ENCODE assay signal across 12 mouse cellular contexts in genomic region chr1:42700815-42701214, GRCm38 (mm10). TPM values are rescaled to one million over a fixed set of nuclear protein-coding genes. Genes with fewer than 3 reads are reported as not detected.
DNase-seq lines count a peak whose midpoint lies in the region; ATAC-seq lines count a peak whose summit lies in the region.
"Had no signal": no experiment of that assay in that cellular context is flagged by ENCODE, and none has a peak within 500 bp of the region (broad histone marks: within the 10 kb centered on the region; RNA-seq: fewer than 3 reads in every experiment).

No protein-coding gene starts in this region.

- peak overlapping the region; percentile 94 for H3K4me3 ChIP-seq in forebrain, embryonic 14.5 days (ENCODE audit: low read depth, low read length)
- peak overlapping the region; percentile 99 for H3K4me3 ChIP-seq in midbrain, embryonic 10.5 days
- H3K4me3 ChIP-seq: limb, embryonic 12.5 days had no signal

- peak; percentile 15 for DNase-seq in retina, embryonic 14.5 days (ENCODE audit: low spot score)
- no peak for DNase-seq in retina, postnatal 1 day
- DNase-seq in forebrain, embryonic 14.5 days (ENCODE audit: low spot score) = peak; percentile 33
- DNase-seq in midbrain, embryonic 10.5 days (ENCODE audit: low spot score) = no peak
- no peak for DNase-seq in urinary bladder, adult 18-20 months (ENCODE audit: low spot score in 2 of 2)
- DNase-seq in ovary, postnatal 14 days (ENCODE audit: low spot score) = no peak
- DNase-seq in testis, postnatal 10 days (ENCODE audit: low spot score) = no peak
- DNase-seq: adrenal gland, postnatal 36 days; cerebellum, adult 11-12 months; liver, postnatal 0 days had no signal

- H3K4me2 ChIP-seq in forebrain, embryonic 14.5 days (ENCODE audit: low read length) = peak overlapping the region; percentile 97
- H3K4me2 ChIP-seq: limb, embryonic 12.5 days had no signal

- H3K36me3 ChIP-seq in forebrain, embryonic 14.5 days (ENCODE audit: control insufficient read depth, insufficient read depth, low read length) = peaks cover 36% of the 10 kb centered on the region
- H3K36me3 ChIP-seq in midbrain, embryonic 10.5 days = peaks cover 60% of the 10 kb centered on the region
- H3K36me3 ChIP-seq: limb, embryonic 12.5 days had no signal

- H3K9ac ChIP-seq in forebrain, embryonic 14.5 days (ENCODE audit: low read length) = peak overlapping the region; percentile 100
- H3K9ac ChIP-seq: limb, embryonic 12.5 days; liver, postnatal 0 days had no signal

- H3K27me3 ChIP-seq in forebrain, embryonic 14.5 days (replicated peaks; ENCODE audit: control insufficient read depth, insufficient read depth, low read length) = no peaks in the 10 kb centered on the region
- peaks cover 59% of the 10 kb centered on the region for H3K27me3 ChIP-seq in midbrain, embryonic 10.5 days (ENCODE audit: low read depth, poor library complexity, severe bottlenecking)

- H3K27ac ChIP-seq in forebrain, embryonic 14.5 days (ENCODE audit: low read depth, low read length) = peak overlapping the region; percentile 58; the same call in 1 of the 2 replicates
- peak overlapping the region; percentile 99 for H3K27ac ChIP-seq in midbrain, embryonic 10.5 days (replicated peaks)
- H3K27ac ChIP-seq: limb, embryonic 12.5 days had no signal

- 5% methylated on average over 1 of the region's 1 CpGs for WGBS in forebrain, embryonic 14.5 days
- 20% methylated on average over 1 of the region's 1 CpGs for WGBS in midbrain, embryonic 10.5 days

- ATAC-seq in forebrain, embryonic 14.5 days = no peak
- ATAC-seq: liver, postnatal 0 days had no signal

- no peaks in the 10 kb centered on the region for H3K9me3 ChIP-seq in forebrain, embryonic 14.5 days (replicated peaks; ENCODE audit: control insufficient read depth, low read length)
- H3K9me3 ChIP-seq in midbrain, embryonic 10.5 days (replicated peaks) = no peaks in the 10 kb centered on the region
- H3K9me3 ChIP-seq: limb, embryonic 12.5 days had no signal

- peaks cover 26% of the 10 kb centered on the region for H3K4me1 ChIP-seq in forebrain, embryonic 14.5 days (ENCODE audit: control insufficient read depth, insufficient read depth, low read length)
- H3K4me1 ChIP-seq in midbrain, embryonic 10.5 days = peaks cover 41% of the 10 kb centered on the region

RNA-seq across cellular contexts. Expression of gene Pou3f3, which starts 5.2 kb away (rescaled TPM):
- polyA plus RNA-seq in forebrain, embryonic 14.5 days (2014; fragmentation: Nextera tagmentation; extraction: Ambion mirVana) = 28.9 and 35.3 TPM in 2 replicates
- polyA plus RNA-seq in midbrain, embryonic 10.5 days (2016; fragmentation: Nextera tagmentation; extraction: Ambion mirVana) = 18.2 and 22.2 TPM in 2 replicates
- polyA plus RNA-seq: liver, postnatal 0 days; small intestine, adult 2 months had no signal

Comparison
In these comparisons a context has a peak if more than half of its experiments do, and no peak if none do; other contexts are left out.
1. DNase-seq: peak in retina, embryonic 14.5 days (single experiment) and forebrain, embryonic 14.5 days (single experiment); none in retina, postnatal 1 day (single experiment), midbrain, embryonic 10.5 days (single experiment), urinary bladder, adult 18-20 months (0 of 2), ovary, postnatal 14 days (single experiment) and testis, postnatal 10 days (single experiment).